ENCODE assay signal across 8 mouse cellular contexts in the genomic region with DNA sequence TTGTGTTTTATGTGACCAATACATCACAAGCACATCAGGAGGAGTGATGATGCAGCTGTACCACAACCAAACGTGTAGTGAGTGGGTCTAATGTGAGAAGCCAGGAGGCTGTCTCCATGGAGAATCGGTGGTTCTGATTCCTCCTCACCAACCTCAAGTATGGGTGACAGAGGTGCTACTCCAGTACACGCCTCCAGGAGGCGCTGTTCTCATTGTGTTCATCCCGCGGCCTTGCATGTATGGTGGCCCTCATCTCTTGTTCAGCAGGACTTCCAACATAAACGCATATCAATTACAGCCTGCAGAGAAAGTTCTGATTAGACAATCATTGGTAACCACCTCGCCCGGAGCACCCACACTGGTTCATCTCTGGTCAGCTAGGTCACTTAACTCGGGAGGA. TPM values are rescaled to one million over a fixed set of nuclear protein-coding genes. Genes with fewer than 3 reads are reported as not detected.
DNase-seq lines count a peak whose midpoint lies in the region; ATAC-seq lines count a peak whose summit lies in the region.

No protein-coding gene starts in this region.

- H3K27ac ChIP-seq in forebrain, embryonic 11.5 days (ENCODE audit: low read depth, low read length): no peak overlapping the region
- H3K27ac ChIP-seq in forebrain, embryonic 16.5 days (ENCODE audit: low read length): no peak overlapping the region

- DNase-seq in forebrain, embryonic 11.5 days (ENCODE audit: low spot score): peak; percentile 70
- DNase-seq in 416B (ENCODE audit: low read depth): peak; percentile 72
- DNase-seq in ZHBTc4 (ENCODE audit: low read depth, low spot score): peak; percentile 82
- peak; percentile 32 to 59 for DNase-seq in heart, postnatal 36 days
- peak; percentile 66 for DNase-seq in thymus, postnatal 0 days (ENCODE audit: low spot score)
- DNase-seq in right cerebral cortex, postnatal 36 days (ENCODE audit: low spot score in 2 of 2): no peak

- H3K4me1 ChIP-seq in forebrain, embryonic 11.5 days (replicated peaks; ENCODE audit: control insufficient read depth, insufficient read depth, low read length): peaks cover 3% of the 10 kb centered on the region; the same call in 1 of the 2 replicates
- H3K4me1 ChIP-seq in forebrain, embryonic 16.5 days (replicated peaks; ENCODE audit: control insufficient read depth, insufficient read depth, low read length): peaks cover 9% of the 10 kb centered on the region

- no peak overlapping the region for H3K9ac ChIP-seq in forebrain, embryonic 11.5 days (ENCODE audit: low read length)
- no peak overlapping the region for H3K9ac ChIP-seq in forebrain, embryonic 16.5 days (replicated peaks; ENCODE audit: low read depth, low read length)

- no peak overlapping the region for H3K4me3 ChIP-seq in forebrain, embryonic 11.5 days (ENCODE audit: low read depth, low read length)
- no peak overlapping the region for H3K4me3 ChIP-seq in forebrain, embryonic 16.5 days (replicated peaks; ENCODE audit: low read length)

- ATAC-seq in forebrain, embryonic 11.5 days (replicated peaks; ENCODE audit: low FRiP score): no peak
- no peak for ATAC-seq in forebrain, embryonic 16.5 days
- peak; percentile 92 for ATAC-seq in megakaryocyte, adult 5-6 weeks (ENCODE audit: poor library complexity, severe bottlenecking)

- 59% methylated on average over 10 of the region's 10 CpGs for WGBS in forebrain, embryonic 11.5 days
- WGBS in forebrain, embryonic 16.5 days: 67% methylated on average over 10 of the region's 10 CpGs

- no peaks in the 10 kb centered on the region for H3K9me3 ChIP-seq in forebrain, embryonic 11.5 days (ENCODE audit: control insufficient read depth, low read length)
- H3K9me3 ChIP-seq in forebrain, embryonic 16.5 days (ENCODE audit: control insufficient read depth, low read length): no peaks in the 10 kb centered on the region

- no peaks in the 10 kb centered on the region for H3K36me3 ChIP-seq in forebrain, embryonic 11.5 days (ENCODE audit: control insufficient read depth, insufficient read depth, low read length)
- no peaks in the 10 kb centered on the region for H3K36me3 ChIP-seq in forebrain, embryonic 16.5 days (ENCODE audit: control insufficient read depth, insufficient read depth)

- intact Hi-C loops in heart, postnatal 36 days (cut with DNase I): loop anchor here (1.0 to 5.0 kb wide), 2 partner anchors 61 to 100 kb away; partner anchors contain the start of gene B3gnt9

- peaks cover under 1% of the 10 kb centered on the region; the same call in 1 of the 2 replicates for H3K27me3 ChIP-seq in forebrain, embryonic 11.5 days (ENCODE audit: control insufficient read depth, insufficient read depth, low read length)
- no peaks in the 10 kb centered on the region for H3K27me3 ChIP-seq in forebrain, embryonic 16.5 days (replicated peaks; ENCODE audit: control insufficient read depth, insufficient read depth, low read length)

- no peak overlapping the region for H3K4me2 ChIP-seq in forebrain, embryonic 11.5 days (ENCODE audit: low read depth, low read length, severe bottlenecking)
- no peak overlapping the region for H3K4me2 ChIP-seq in forebrain, embryonic 16.5 days (ENCODE audit: low read length)

RNA-seq across cellular contexts. Expression of gene Cbfb, which starts 12.9 kb away (rescaled TPM):
- 63.3 and 67.9 TPM in 2 replicates for polyA plus RNA-seq in forebrain, embryonic 11.5 days (2014; fragmentation: Nextera tagmentation; extraction: Ambion mirVana)
- polyA plus RNA-seq in forebrain, embryonic 16.5 days (2015; fragmentation: Nextera tagmentation; extraction: Ambion mirVana): 34.2 and 40.1 TPM in 2 replicates
- total RNA-seq in heart, postnatal 36 days (2021): 10 to 100 TPM; 21.5 to 24.1 TPM
- 178 and 200 TPM in 2 replicates for total RNA-seq in megakaryocyte, adult 5-6 weeks (2015)
- 204 and 207 TPM in 2 replicates for total RNA-seq in megakaryocyte, adult 5-6 weeks (2017)
- 68.5 and 77.3 TPM in 2 replicates for polyA plus RNA-seq in thymus, postnatal 0 days (2015; fragmentation: Nextera tagmentation; extraction: Ambion mirVana)

RNA-seq across cellular contexts. Expression of gene Ces4a, which starts 26.0 kb away (rescaled TPM):
- not detected in 2 replicates for polyA plus RNA-seq in forebrain, embryonic 11.5 days (2014; fragmentation: Nextera tagmentation; extraction: Ambion mirVana)
- polyA plus RNA-seq in forebrain, embryonic 16.5 days (2015; fragmentation: Nextera tagmentation; extraction: Ambion mirVana): 0.11 and 0.29 TPM in 2 replicates
- not detected for total RNA-seq in heart, postnatal 36 days (2021)
- not detected in 2 replicates for total RNA-seq in megakaryocyte, adult 5-6 weeks (2015)
- not detected in 2 replicates for total RNA-seq in megakaryocyte, adult 5-6 weeks (2017)
- polyA plus RNA-seq in thymus, postnatal 0 days (2015; fragmentation: Nextera tagmentation; extraction: Ambion mirVana): 0.06 and 0.14 TPM in 2 replicates

Comparison
In these comparisons a context has a peak if more than half of its experiments do, and no peak if none do; other contexts are left out.
1. DNase-seq: peak in forebrain, embryonic 11.5 days (single experiment), 416B (single experiment), ZHBTc4 (single experiment), heart, postnatal 36 days (2 of 2) and thymus, postnatal 0 days (single experiment); none in right cerebral cortex, postnatal 36 days (0 of 2).